Mouse (Mus musculus) heart, embryonic 14.5 days (tissue): ENCODE measurements around the gene Olfr1325. TPM values are rescaled to one million over a fixed set of nuclear protein-coding genes. Genes with fewer than 3 reads are reported as not detected.
"Not testable (repeated sequence)": the region's sequence is repeated elsewhere in the genome, so short reads cannot be mapped to it uniquely, and the experiment has no call there.

ENCODE experiments used
- ATAC-seq: fragments of 200-750 bp; cut with Nextera tagmentation; 2 replicates; pipeline ENCODE4 v1.8.0; 2017; ENCODE audit warnings: low read depth, moderate TSS enrichment; ENCODE audit not compliant: insufficient number of reproducible peaks, insufficient read depth, low FRiP score
- H3K27ac ChIP-seq, 2 experiments: fragments of 200-500 bp in 1 of 2; fragments of 300-500 bp in 1 of 2; sonication (generic) in 1 of 2; replicated peaks in 1 of 2; 2 replicates each; pipeline ENCODE4 v1.5.1; 2012 to 2014; ENCODE audit warnings: low read depth in 2 of 2, low read length in 2 of 2, control low read depth in 1 of 2, mild to moderate bottlenecking in 1 of 2, mixed read lengths in 1 of 2; ENCODE audit not compliant: control insufficient read depth in 1 of 2, insufficient read depth in 1 of 2
- H3K27me3 ChIP-seq: fragments of 300-500 bp; sonication (generic); 2 replicates; pipeline ENCODE4 v1.6.1; 2014; ENCODE audit warnings: mild to moderate bottlenecking, low read length, control low read depth; ENCODE audit not compliant: control insufficient read depth, insufficient read depth
- H3K36me3 ChIP-seq: fragments of 300-500 bp; sonication (generic); 2 replicates; pipeline ENCODE4 v1.6.1; 2014; ENCODE audit warnings: mild to moderate bottlenecking, control low read depth, low read length, mixed read lengths; ENCODE audit not compliant: control insufficient read depth, insufficient read depth
- H3K4me1 ChIP-seq, 2 experiments: fragments of 200-500 bp in 1 of 2; fragments of 300-500 bp in 1 of 2; sonication (generic) in 1 of 2; 2 replicates each; pipeline ENCODE4 v1.6.1; 2012 to 2014; ENCODE audit warnings: low read length in 2 of 2, control low read depth in 1 of 2, mixed read lengths in 1 of 2; ENCODE audit not compliant: control insufficient read depth in 2 of 2, insufficient read depth in 2 of 2
- H3K4me2 ChIP-seq: fragments of 300-500 bp; sonication (generic); 2 replicates; pipeline ENCODE4 v1.6.1; 2014; ENCODE audit warnings: mild to moderate bottlenecking, low read length
- H3K4me3 ChIP-seq, 2 experiments: fragments of 200-500 bp in 1 of 2; fragments of 300-500 bp in 1 of 2; sonication (generic) in 1 of 2; 2 replicates each; pipeline ENCODE4 v1.5.1; 2012 to 2014; ENCODE audit warnings: low read length in 2 of 2, mild to moderate bottlenecking in 2 of 2, control low read depth in 1 of 2, low read depth in 1 of 2, moderate library complexity in 1 of 2; ENCODE audit not compliant: control insufficient read depth in 1 of 2, insufficient read depth in 1 of 2
- H3K9ac ChIP-seq: fragments of 300-500 bp; sonication (generic); 2 replicates; pipeline ENCODE4 v1.6.1; 2014; ENCODE audit warnings: mild to moderate bottlenecking, low read length
- H3K9me3 ChIP-seq: fragments of 300-500 bp; sonication (generic); 2 replicates; pipeline ENCODE4 v1.6.1; 2016; ENCODE audit warnings: low read length, control low read depth; ENCODE audit not compliant: control insufficient read depth
- WGBS: fragments of 180-500 bp; shearing (Covaris S2); extraction: QIAGEN DNeasy Blood & Tissue Kit; methylation state at CpG from one replicate; pipeline ENCODE4 v1.1.7; 2014; 5-methylcytosine and 5-hydroxymethylcytosine counted together
- polyA plus RNA-seq: library from polyadenylated mRNA; unstranded; fragments of >200 nt; fragmentation: Nextera tagmentation; extraction: Ambion mirVana; gene quantifications from 2 replicates; pipeline ENCODE4 v1.2.1, GENCODE M21; 2014

The Olfr1325 gene
- polyA plus RNA-seq: not detected in 2 replicates

DNA sequence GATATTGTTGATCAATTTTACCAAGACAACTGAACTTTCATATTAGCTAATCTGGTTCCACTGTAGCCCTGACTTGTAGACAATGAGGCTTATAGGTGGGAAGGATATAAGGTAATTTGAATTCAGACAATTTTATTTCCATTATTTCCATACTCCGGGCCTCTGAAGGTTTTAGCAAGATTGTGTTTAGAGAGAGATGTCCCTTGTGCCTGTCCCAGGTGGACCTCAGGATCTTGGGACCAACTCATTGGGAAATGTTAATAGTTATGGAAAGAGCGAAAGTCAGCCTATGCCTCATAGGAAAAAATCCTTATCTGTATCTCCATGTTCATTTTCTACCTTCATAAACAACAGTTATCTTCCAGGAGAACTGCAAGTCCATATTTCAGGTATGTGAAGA is at the start of gene Olfr1325:
Gene Olfr1325, plus strand, starts transcription at position 301 of the 400 bp plus-strand sequence.
- H3K4me3 ChIP-seq: no peak within 1 kb of the TSS
- H3K9me3 ChIP-seq: no peaks in the 10 kb centered on the region
- H3K27ac ChIP-seq: no peak within 1 kb of the TSS
- H3K27me3 ChIP-seq: no peaks in the 10 kb centered on the region
- 82% methylated on average over 2 of the region's 2 CpGs for WGBS
- H3K4me2 ChIP-seq: no peak within 1 kb of the TSS
- H3K4me1 ChIP-seq: no peaks in the 10 kb centered on the region
- no peak for ATAC-seq
- no peaks in the 10 kb centered on the region for H3K36me3 ChIP-seq
- H3K9ac ChIP-seq: no peak within 1 kb of the TSS

DNA sequence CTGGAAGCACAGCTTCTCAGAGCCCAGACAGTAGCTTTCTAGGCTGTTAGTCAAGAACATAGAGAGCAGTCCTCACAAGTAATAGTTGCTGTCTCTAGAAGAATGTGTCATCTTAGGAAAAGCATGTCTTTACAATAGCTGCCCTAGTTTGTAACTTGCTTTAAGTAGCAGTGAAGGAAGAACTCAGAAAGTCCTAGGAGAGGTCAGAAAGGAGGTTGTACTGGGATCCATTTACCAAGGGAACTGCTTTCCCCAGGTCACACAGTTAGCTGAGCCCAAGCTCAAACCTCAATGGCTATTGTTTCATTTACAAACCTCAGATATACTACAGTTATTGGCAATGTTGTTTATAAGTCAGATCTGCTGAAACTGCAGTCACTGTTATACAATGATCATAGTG is 17.7 kb upstream of the Olfr1325 start, which contains the start of gene Olfr1326-ps1:
Gene Olfr1326-ps1, minus strand, starts transcription at position 101 of the 400 bp plus-strand sequence.
- Histone ChIP-seq H3K4me1 (no peaks in the 10 kb centered on the region), H3K9me3 (no peaks in the 10 kb centered on the region), H3K9ac (no peak within 1 kb of the TSS), H3K4me3 (no peak within 1 kb of the TSS), H3K27ac (no peak within 1 kb of the TSS), H3K4me2 (no peak within 1 kb of the TSS), H3K36me3 (no peaks in the 10 kb centered on the region), H3K27me3 (no peaks in the 10 kb centered on the region)
- no peak for ATAC-seq

DNA sequence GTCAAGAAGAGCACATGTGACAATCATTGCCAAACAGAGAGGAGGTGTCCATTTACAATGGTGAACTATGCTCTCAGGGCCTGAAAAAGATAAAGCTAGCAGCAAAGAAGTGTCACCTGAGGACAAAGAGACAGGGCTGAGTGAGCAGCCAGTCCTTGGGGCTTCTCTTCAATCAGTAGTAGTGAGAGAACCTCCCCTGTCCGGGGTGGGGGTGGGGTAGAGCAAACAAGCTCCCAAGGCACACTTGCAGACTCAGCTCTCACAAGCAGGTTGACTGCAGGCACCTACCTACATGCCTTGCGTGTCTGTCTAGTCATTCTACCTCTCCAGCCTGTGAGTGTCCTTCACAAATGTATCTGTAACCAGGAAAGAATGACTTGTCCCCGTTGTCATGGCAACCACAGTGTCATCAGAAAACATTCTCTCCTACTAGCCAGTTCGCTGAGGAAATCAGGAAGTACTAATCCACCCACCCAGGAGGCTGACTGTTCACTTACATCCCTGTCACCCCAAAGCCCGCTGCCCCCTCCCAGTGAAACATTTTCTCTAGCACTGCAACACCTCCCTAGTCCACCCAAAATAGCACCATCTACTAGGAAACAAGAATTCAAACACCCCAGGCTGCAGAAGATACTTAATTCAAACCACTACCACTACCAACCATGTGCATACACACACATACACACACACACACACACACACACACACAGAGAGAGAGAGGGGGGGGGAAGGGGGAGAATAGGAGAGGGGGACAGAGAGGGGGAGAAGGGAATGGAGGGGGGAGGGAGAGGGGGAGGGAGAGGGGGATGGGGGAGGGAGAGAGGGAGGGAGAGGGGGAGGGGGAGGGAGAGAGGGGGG is 53.2 kb downstream of the Olfr1325 start, which contains the start of gene Gm5640:
Gene Gm5640, minus strand, starts transcription at position 170 of the 858 bp plus-strand sequence.
- not testable (repeated sequence) for H3K27me3 ChIP-seq, H3K36me3 ChIP-seq, H3K9ac ChIP-seq, ATAC-seq, H3K9me3 ChIP-seq, H3K4me2 ChIP-seq, H3K4me1 ChIP-seq, H3K4me3 ChIP-seq, H3K27ac ChIP-seq
- 26% methylated on average over 3 of the region's 5 CpGs for WGBS

DNA sequence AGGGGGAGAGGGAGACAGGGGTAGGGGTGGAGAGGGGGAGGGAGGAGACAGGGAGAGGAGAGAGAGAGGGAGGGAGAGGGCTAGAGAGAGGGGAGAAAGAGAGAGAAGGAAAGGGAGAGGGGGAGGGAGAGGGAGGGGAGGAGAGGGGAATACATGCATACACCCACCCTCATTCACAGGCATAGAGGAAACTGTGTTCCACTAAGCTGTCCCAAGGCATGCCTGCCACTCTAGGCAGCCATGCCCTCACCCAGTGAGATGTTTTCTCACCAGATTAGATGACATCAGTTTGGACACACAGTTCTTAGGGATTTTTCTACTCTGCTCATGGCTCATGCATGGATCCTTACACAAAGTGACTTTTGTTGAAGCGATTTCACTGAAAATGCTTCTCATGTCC is 53.9 kb downstream of the Olfr1325 start:
- H3K36me3 ChIP-seq, H3K4me2 ChIP-seq, H3K4me1 ChIP-seq, H3K4me3 ChIP-seq, H3K9ac ChIP-seq, H3K9me3 ChIP-seq, H3K27me3 ChIP-seq, H3K27ac ChIP-seq, ATAC-seq: not testable (repeated sequence)
- WGBS: no CpG with 5 or more reads among the region's 1 CpGs

Other genes with a start within 250 kb of the Olfr1325 start
- 102 and 103 TPM in 2 replicates for gene Lage3, start 239.1 kb upstream of the Olfr1325 start, polyA plus RNA-seq
- 64.3 and 67.2 TPM in 2 replicates for gene Ubl4a, start 219.5 kb upstream of the Olfr1325 start, polyA plus RNA-seq
- 14.4 and 14.5 TPM in 2 replicates for gene Slc10a3, start 219.3 kb upstream of the Olfr1325 start, polyA plus RNA-seq
- gene Fam3a, start 199.4 kb upstream of the Olfr1325 start, polyA plus RNA-seq: 28.1 and 29.9 TPM in 2 replicates
- gene Ikbkg, start 199.4 kb upstream of the Olfr1325 start, polyA plus RNA-seq: 21.5 and 22.1 TPM in 2 replicates
- gene G6pdx, start 163.5 kb upstream of the Olfr1325 start, polyA plus RNA-seq: 16.0 and 17.9 TPM in 2 replicates
- not detected in 2 replicates for gene Gm6880, start 111.3 kb upstream of the Olfr1325 start, polyA plus RNA-seq
- not detected in 2 replicates for gene Olfr1326-ps1, start 17.8 kb upstream of the Olfr1325 start, polyA plus RNA-seq
- not detected in 2 replicates for gene Gm5640, start 53.0 kb downstream of the Olfr1325 start, polyA plus RNA-seq
- gene Gm6890, start 148.2 kb downstream of the Olfr1325 start, polyA plus RNA-seq: not detected in 2 replicates
- gene Gm5936, start 244.5 kb downstream of the Olfr1325 start, polyA plus RNA-seq: not detected in 2 replicates